Mouse (Mus musculus): ENCODE results near the gene Hoxb8. TPM values are rescaled to one million over a fixed set of nuclear protein-coding genes. Genes with fewer than 3 reads are reported as not detected.

The Hoxb8 gene
- polyA plus RNA-seq, 1 experiment from 2014 or later, result 1.4 TPM

GRCm38 (mm10) chr11:96323154-96323553 lies 41.4 kb downstream of the Hoxb8 start, which contains the start of gene Hoxb3:
TSS of gene Hoxb3 (plus strand) at chr11:96323326.
- H3K4me3 ChIP-seq (ENCODE audit: low read depth, low read length), result peak within 1 kb of the TSS; percentile 72
- no peaks in the 10 kb centered on the region for H3K9me3 ChIP-seq (ENCODE audit: low read depth, low read length)
- peaks cover 12% of the 10 kb centered on the region; the same call in 1 of the 2 replicates for H3K36me3 ChIP-seq (ENCODE audit: insufficient read depth)
- H3K4me2 ChIP-seq, result peak within 1 kb of the TSS; percentile 84
- ATAC-seq (ENCODE audit: insufficient read depth) (no peak), DNase-seq (no peak)
- H3K4me1 ChIP-seq (ENCODE audit: insufficient read depth), result no peaks in the 10 kb centered on the region; the same call in 1 of the 2 replicates
- H3K27ac ChIP-seq (ENCODE audit: low read depth), result peak within 1 kb of the TSS; percentile 100
- H3K27me3 ChIP-seq (ENCODE audit: insufficient read depth, low read length), result peaks cover 16% of the 10 kb centered on the region; the same call in 1 of the 2 replicates
- 15% methylated on average over 10 of the region's 10 CpGs for WGBS
- H3K9ac ChIP-seq, result peak within 1 kb of the TSS; percentile 99
- TF ChIP-seq CTCF (IDR thresholded peaks at IDR 0.05; ENCODE audit: low read depth), result no peak

- Histone ChIP-seq H3K36me3 (ENCODE audit: insufficient read depth) (peaks cover 12% of the 10 kb centered on the region; the same call in 1 of the 2 replicates), H3K9ac (peak overlapping the region; percentile 99), H3K4me1 (ENCODE audit: insufficient read depth) (peaks cover under 1% of the 10 kb centered on the region; the same call in 1 of the 2 replicates), H3K27ac (ENCODE audit: low read depth) (peak overlapping the region; percentile 100), H3K9me3 (ENCODE audit: low read depth, low read length) (no peaks in the 10 kb centered on the region), H3K4me2 (peak overlapping the region; percentile 84), H3K27me3 (ENCODE audit: insufficient read depth, low read length) (peaks cover 14% of the 10 kb centered on the region; the same call in 1 of the 2 replicates), H3K4me3 (ENCODE audit: low read depth, low read length) (peak overlapping the region; percentile 72)
- TF ChIP-seq CTCF (IDR thresholded peaks at IDR 0.05; ENCODE audit: low read depth), result no peak
- DNase-seq, result peak; percentile 78
- ATAC-seq (ENCODE audit: insufficient read depth), result no peak
- 7% methylated on average over 5 of the region's 5 CpGs for WGBS
Measured at GRCm38 (mm10) chr11:96324125-96324524, 42.4 kb downstream of the Hoxb8 start.

GRCm38 (mm10) chr11:96324965-96325364 lies 43.3 kb downstream of the Hoxb8 start:
- ATAC-seq (ENCODE audit: insufficient read depth), result no peak
- Histone ChIP-seq H3K4me3 (ENCODE audit: low read depth, low read length) (peak overlapping the region; percentile 72), H3K4me2 (peak overlapping the region; percentile 84), H3K27me3 (ENCODE audit: insufficient read depth, low read length) (0 out of 2 replicates have a peak, but pooled peaks cover 9% of the 10 kb centered on the region), H3K9ac (peak overlapping the region; percentile 99), H3K4me1 (ENCODE audit: insufficient read depth) (peaks cover 6% of the 10 kb centered on the region), H3K27ac (ENCODE audit: low read depth) (peak overlapping the region; percentile 100), H3K9me3 (ENCODE audit: low read depth, low read length) (no peaks in the 10 kb centered on the region), H3K36me3 (ENCODE audit: insufficient read depth) (peaks cover 15% of the 10 kb centered on the region)
- DNase-seq, result no peak
- TF ChIP-seq CTCF (IDR thresholded peaks at IDR 0.05; ENCODE audit: low read depth), result no peak
- 13% methylated on average over 8 of the region's 8 CpGs for WGBS

- Histone ChIP-seq H3K36me3 (ENCODE audit: insufficient read depth) (peaks cover 19% of the 10 kb centered on the region), H3K9ac (peak overlapping the region; percentile 99), H3K4me3 (ENCODE audit: low read depth, low read length) (peak overlapping the region; percentile 72), H3K27ac (ENCODE audit: low read depth) (peak overlapping the region; percentile 100), H3K9me3 (ENCODE audit: low read depth, low read length) (no peaks in the 10 kb centered on the region), H3K4me2 (peak overlapping the region; percentile 84), H3K27me3 (ENCODE audit: insufficient read depth, low read length) (0 out of 2 replicates have a peak, but pooled peaks cover 7% of the 10 kb centered on the region), H3K4me1 (ENCODE audit: insufficient read depth) (peaks cover 12% of the 10 kb centered on the region)
- 6% methylated on average over 22 of the region's 22 CpGs for WGBS
- ATAC-seq (ENCODE audit: insufficient read depth) (no peak), DNase-seq (peak; percentile 73)
- TF ChIP-seq CTCF (IDR thresholded peaks at IDR 0.05; ENCODE audit: low read depth), result no peak
Measured at GRCm38 (mm10) chr11:96325747-96326212, 44.1 kb downstream of the Hoxb8 start.

DNA sequence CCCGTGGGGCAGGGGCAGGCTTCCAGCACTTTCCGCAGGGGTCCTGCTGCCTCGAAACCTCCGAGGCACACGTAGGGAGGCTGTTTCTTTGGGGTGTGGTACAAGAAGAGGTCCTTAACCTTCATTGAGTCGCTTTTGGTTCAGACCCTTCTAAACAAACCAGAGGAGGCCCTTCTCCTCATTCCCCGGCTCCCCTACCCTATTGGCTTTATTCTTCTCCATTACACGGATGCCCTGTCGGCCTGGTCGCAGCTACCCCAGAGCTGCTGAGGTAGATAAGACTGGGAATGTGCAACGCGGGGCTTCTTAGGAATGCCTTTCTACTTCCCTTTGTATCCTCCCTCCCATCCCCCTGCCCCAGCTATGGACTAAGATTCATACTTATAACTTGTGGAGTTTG lies 45.0 kb downstream of the Hoxb8 start:
- H3K27ac ChIP-seq (ENCODE audit: low read depth), result peak overlapping the region; percentile 100
- H3K4me1 ChIP-seq (ENCODE audit: insufficient read depth), result peaks cover 12% of the 10 kb centered on the region
- H3K36me3 ChIP-seq (ENCODE audit: insufficient read depth), result peaks cover 18% of the 10 kb centered on the region
- peak overlapping the region; percentile 84 for H3K4me2 ChIP-seq
- TF ChIP-seq CTCF (IDR thresholded peaks at IDR 0.05; ENCODE audit: low read depth), result no peak
- H3K9ac ChIP-seq, result peak overlapping the region; percentile 99
- no peaks in the 10 kb centered on the region for H3K9me3 ChIP-seq (ENCODE audit: low read depth, low read length)
- ATAC-seq (ENCODE audit: insufficient read depth) (no peak), DNase-seq (no peak)
- H3K4me3 ChIP-seq (ENCODE audit: low read depth, low read length), result peak overlapping the region; percentile 72
- H3K27me3 ChIP-seq (ENCODE audit: insufficient read depth, low read length), result 0 out of 2 replicates have a peak, but pooled peaks cover 7% of the 10 kb centered on the region
- WGBS, result 4% methylated on average over 12 of the region's 12 CpGs

DNA sequence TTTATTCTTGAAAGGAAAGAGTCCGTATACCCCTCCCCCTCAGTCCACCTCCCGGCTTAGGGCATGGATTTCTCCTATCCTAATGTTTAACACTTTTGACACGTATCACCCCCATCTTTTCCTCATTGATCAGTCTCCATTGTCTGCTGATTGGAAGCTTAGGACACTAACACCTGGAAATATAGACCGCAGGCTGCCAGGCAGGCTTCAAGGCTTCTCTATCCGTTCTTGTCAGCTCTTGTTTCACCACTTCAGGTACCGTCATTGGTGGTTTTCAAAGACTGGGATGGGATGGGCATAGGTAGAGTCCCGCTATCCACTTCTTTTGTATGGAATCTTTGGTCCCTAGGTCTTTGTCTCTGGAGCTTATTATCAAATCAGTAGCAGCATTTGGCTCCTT lies 45.4 kb downstream of the Hoxb8 start:
- peak overlapping the region; percentile 84 for H3K4me2 ChIP-seq
- peaks cover 12% of the 10 kb centered on the region for H3K4me1 ChIP-seq (ENCODE audit: insufficient read depth)
- H3K9me3 ChIP-seq (ENCODE audit: low read depth, low read length), result no peaks in the 10 kb centered on the region
- DNase-seq (no peak), ATAC-seq (ENCODE audit: insufficient read depth) (no peak)
- peak overlapping the region; percentile 72 for H3K4me3 ChIP-seq (ENCODE audit: low read depth, low read length)
- no peak for TF ChIP-seq CTCF (IDR thresholded peaks at IDR 0.05; ENCODE audit: low read depth)
- 7% methylated on average over 7 of the region's 7 CpGs for WGBS
- H3K36me3 ChIP-seq (ENCODE audit: insufficient read depth), result peaks cover 15% of the 10 kb centered on the region
- H3K27me3 ChIP-seq (ENCODE audit: insufficient read depth, low read length), result peaks cover 10% of the 10 kb centered on the region; the same call in 1 of the 2 replicates
- H3K9ac ChIP-seq, result peak overlapping the region; percentile 99
- peak overlapping the region; percentile 100 for H3K27ac ChIP-seq (ENCODE audit: low read depth)

- peaks cover 11% of the 10 kb centered on the region; the same call in 1 of the 2 replicates for H3K27me3 ChIP-seq (ENCODE audit: insufficient read depth, low read length)
- peak overlapping the region; percentile 72 for H3K4me3 ChIP-seq (ENCODE audit: low read depth, low read length)
- peaks cover 14% of the 10 kb centered on the region for H3K36me3 ChIP-seq (ENCODE audit: insufficient read depth)
- peak overlapping the region; percentile 100 for H3K27ac ChIP-seq (ENCODE audit: low read depth)
- H3K4me2 ChIP-seq, result peak overlapping the region; percentile 84
- peaks cover 12% of the 10 kb centered on the region for H3K4me1 ChIP-seq (ENCODE audit: insufficient read depth)
- peak overlapping the region; percentile 99 for H3K9ac ChIP-seq
- DNase-seq, result no peak
- TF ChIP-seq CTCF (IDR thresholded peaks at IDR 0.05; ENCODE audit: low read depth), result no peak
- WGBS, result 20% methylated on average over 5 of the region's 5 CpGs
- ATAC-seq (ENCODE audit: insufficient read depth), result no peak
- no peaks in the 10 kb centered on the region for H3K9me3 ChIP-seq (ENCODE audit: low read depth, low read length)
Measured at GRCm38 (mm10) chr11:96327750-96328149, 46.0 kb downstream of the Hoxb8 start.
